Mouse (Mus musculus): ENCODE data around the gene Npffr2. TPM values are rescaled to one million over a fixed set of nuclear protein-coding genes. Genes with fewer than 3 reads are reported as not detected.

Npffr2 gene
- total RNA-seq, 2 experiments from 2014 or later = not detected

Other genes with a start within 250 kb of the Npffr2 start
- gene Gc, start 69.5 kb upstream of the Npffr2 start, total RNA-seq (2021) = 1 to 10 TPM in 1 of 2 experiments, not detected in 1; 2.0 TPM